In genomic region chr12:110857196-110857595, GRCm38 (mm10) we compare ENCODE assay signal across 16 mouse cellular contexts. TPM values are rescaled to one million over a fixed set of nuclear protein-coding genes. Genes with fewer than 3 reads are reported as not detected.
A peak's percentile ranks its signal among the peaks of the same experiment; 100 is the strongest.
DNase-seq lines count a peak whose midpoint lies in the region; ATAC-seq and TF ChIP-seq lines count a peak whose summit lies in the region.
"Had no signal": no experiment of that assay in that cellular context is flagged by ENCODE, and none has a peak within 500 bp of the region (broad histone marks: within the 10 kb centered on the region; RNA-seq: fewer than 3 reads in every experiment).

No protein-coding gene starts in this region.

- H3K9ac ChIP-seq in lung, postnatal 0 days (replicated peaks; ENCODE audit: low read depth) = no peak overlapping the region
- H3K9ac ChIP-seq: heart, embryonic 13.5 days; hindbrain, embryonic 15.5 days; liver, embryonic 15.5 days had no signal

- no peaks in the 10 kb centered on the region for H3K27me3 ChIP-seq in lung, postnatal 0 days (replicated peaks; ENCODE audit: insufficient read depth, low read length)
- H3K27me3 ChIP-seq: heart, embryonic 13.5 days; hindbrain, embryonic 15.5 days; liver, embryonic 15.5 days had no signal

- H3K36me3 ChIP-seq in lung, postnatal 0 days (ENCODE audit: insufficient read depth, low read length) = 0 out of 2 replicates have a peak, but pooled peaks cover 11% of the 10 kb centered on the region

- DNase-seq in spleen, postnatal 36 days (ENCODE audit: low spot score in 2 of 2) = peak; percentile 30 to 38
- DNase-seq in spleen, adult 18-20 months = no peak
- peak; percentile 48 for DNase-seq in T-cell, adult 2 months (ENCODE audit: low spot score)
- DNase-seq in lung, postnatal 0 days (ENCODE audit: low spot score) = peak; percentile 47
- peak; percentile 53 for DNase-seq in thymus, postnatal 25 days
- DNase-seq in right cerebral cortex, postnatal 36 days (ENCODE audit: low spot score in 2 of 2) = no peak
- no peak for DNase-seq in left cerebral cortex, adult 8-10 months (ENCODE audit: low spot score in 2 of 2)
- no peak for DNase-seq in urinary bladder, postnatal 36 days (ENCODE audit: low spot score in 2 of 2)
- DNase-seq: cerebellum, postnatal 14 days; gastrocnemius, adult 2 months; kidney, postnatal 10 days had no signal

- no peak overlapping the region for H3K4me3 ChIP-seq in lung, postnatal 0 days (ENCODE audit: low read depth, low read length)
- H3K4me3 ChIP-seq: erythroblast, embryonic 14.5 days; gastrocnemius, adult 2 months; heart, embryonic 13.5 days; hindbrain, embryonic 15.5 days; left cerebral cortex, adult 2 months; liver, embryonic 15.5 days had no signal

- TF ChIP-seq EP300 in lung, postnatal 0 days (IDR thresholded peaks at IDR 0.05) = no peak

- H3K9me3 ChIP-seq in lung, postnatal 0 days (ENCODE audit: low read length) = no peaks in the 10 kb centered on the region
- H3K9me3 ChIP-seq: heart, embryonic 13.5 days; hindbrain, embryonic 15.5 days; liver, embryonic 15.5 days had no signal

- no peaks in the 10 kb centered on the region for H3K4me1 ChIP-seq in lung, postnatal 0 days (ENCODE audit: insufficient read depth, low read depth, low read length)
- H3K4me1 ChIP-seq: hindbrain, embryonic 15.5 days had no signal

- no peak for TF ChIP-seq CTCF in lung, postnatal 0 days (IDR thresholded peaks at IDR 0.05)

- H3K27ac ChIP-seq in lung, postnatal 0 days (ENCODE audit: low read length) = no peak overlapping the region
- H3K27ac ChIP-seq: gastrocnemius, adult 2 months; heart, embryonic 13.5 days; hindbrain, embryonic 15.5 days; left cerebral cortex, adult 2 months; liver, embryonic 15.5 days had no signal

- 50% methylated on average over 7 of the region's 7 CpGs for WGBS in lung, postnatal 0 days

- H3K4me2 ChIP-seq in lung, postnatal 0 days (replicated peaks; ENCODE audit: low read depth, low read length) = no peak overlapping the region
- H3K4me2 ChIP-seq: heart, embryonic 13.5 days; hindbrain, embryonic 15.5 days; liver, embryonic 15.5 days had no signal

- ATAC-seq in lung, postnatal 0 days = peak; percentile 62

RNA-seq across cellular contexts. Expression of gene Zfp839, which starts 7.1 kb away (rescaled TPM):
- polyA plus RNA-seq in lung, postnatal 0 days (2015; fragmentation: Nextera tagmentation; extraction: Ambion mirVana) = 2.4 and 3.3 TPM in 2 replicates
- total RNA-seq in left cerebral cortex, adult 8-10 months (2022) = 10 to 100 TPM; 12.3 to 15.5 (median 13.0) TPM

RNA-seq across cellular contexts. Expression of gene Mok, which starts 16.5 kb away (rescaled TPM):
- 11.1 and 11.9 TPM in 2 replicates for polyA plus RNA-seq in lung, postnatal 0 days (2015; fragmentation: Nextera tagmentation; extraction: Ambion mirVana)
- total RNA-seq in left cerebral cortex, adult 8-10 months (2022) = 10 to 100 TPM in 2 of 4 experiments, 1 to 10 TPM in 2; 9.8 to 11.6 (median 10.5) TPM
- polyA plus RNA-seq: erythroblast, embryonic 14.5 days had no signal

RNA-seq across cellular contexts. Expression of gene Cinp, which starts 31.7 kb away (rescaled TPM):
- polyA plus RNA-seq in lung, postnatal 0 days (2015; fragmentation: Nextera tagmentation; extraction: Ambion mirVana) = 33.8 and 43.4 TPM in 2 replicates
- total RNA-seq in left cerebral cortex, adult 8-10 months (2022) = 10 to 100 TPM; 76.5 to 77.3 (median 76.7) TPM

RNA-seq across cellular contexts. Expression of gene Tecpr2, which starts 31.9 kb away (rescaled TPM):
- polyA plus RNA-seq in lung, postnatal 0 days (2015; fragmentation: Nextera tagmentation; extraction: Ambion mirVana) = 1.7 and 1.9 TPM in 2 replicates
- 10 to 100 TPM; 45.8 to 51.8 (median 49.3) TPM for total RNA-seq in left cerebral cortex, adult 8-10 months (2022)

Comparison
In these comparisons a context has a peak if more than half of its experiments do, and no peak if none do; other contexts are left out.
1. DNase-seq: peak in spleen, postnatal 36 days (2 of 2), T-cell, adult 2 months (single experiment), lung, postnatal 0 days (single experiment) and thymus, postnatal 25 days (single experiment); none in spleen, adult 18-20 months (0 of 2), right cerebral cortex, postnatal 36 days (0 of 2), left cerebral cortex, adult 8-10 months (0 of 2) and urinary bladder, postnatal 36 days (0 of 2).